Mouse (Mus musculus): ENCODE results near the gene Gm49325.

Gm49325 gene

DNA sequence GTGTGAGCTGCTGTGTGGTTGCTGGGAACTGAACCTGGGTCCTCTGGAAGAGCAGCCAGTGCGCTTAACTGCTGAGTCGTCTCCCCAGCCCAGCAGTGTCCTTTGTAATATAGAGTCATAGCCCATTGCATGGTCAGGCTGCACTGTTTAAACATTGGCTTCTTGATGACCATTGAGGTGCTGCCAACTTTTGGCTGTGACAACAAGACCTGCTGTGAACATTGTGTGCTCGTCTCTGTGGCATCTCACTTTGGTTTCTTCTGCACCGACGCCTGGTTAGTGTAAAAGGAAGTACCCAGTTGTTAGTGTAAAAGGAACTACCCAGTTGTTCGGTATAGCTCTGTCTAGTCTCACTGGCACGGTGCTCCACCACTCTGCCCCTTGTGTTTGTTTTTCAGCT is 20.6 kb downstream of the Gm49325 start:
- DNase-seq (ENCODE audit: low spot score), result no peak

DNA sequence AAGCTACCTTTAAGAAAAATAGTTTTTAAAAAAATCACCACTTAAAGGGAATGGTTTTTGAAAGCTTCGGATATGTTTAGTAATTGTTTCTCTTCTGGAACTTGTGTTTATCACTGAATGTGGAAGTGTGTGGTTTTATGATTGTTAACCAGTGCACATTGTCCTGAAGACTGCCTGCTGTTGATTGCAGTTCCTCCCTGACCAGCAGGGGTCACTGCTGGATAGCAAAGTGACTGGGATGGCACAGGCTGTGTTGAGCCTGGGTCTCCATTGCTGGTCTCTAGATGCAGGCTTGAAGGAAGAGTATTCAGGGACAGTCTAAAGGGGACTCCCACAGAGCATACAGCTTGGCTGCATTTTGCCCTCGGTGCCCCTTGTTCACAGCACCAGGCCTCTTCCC is 21.5 kb downstream of the Gm49325 start:
- DNase-seq (ENCODE audit: low spot score), result no peak

- DNase-seq (ENCODE audit: low spot score), result no peak
Measured at GRCm38 (mm10) chr10:77629163-77629562, 23.2 kb downstream of the Gm49325 start.

GRCm38 (mm10) chr10:77629970-77630369 is 24.0 kb downstream of the Gm49325 start:
- DNase-seq (ENCODE audit: low spot score), result no peak

DNA sequence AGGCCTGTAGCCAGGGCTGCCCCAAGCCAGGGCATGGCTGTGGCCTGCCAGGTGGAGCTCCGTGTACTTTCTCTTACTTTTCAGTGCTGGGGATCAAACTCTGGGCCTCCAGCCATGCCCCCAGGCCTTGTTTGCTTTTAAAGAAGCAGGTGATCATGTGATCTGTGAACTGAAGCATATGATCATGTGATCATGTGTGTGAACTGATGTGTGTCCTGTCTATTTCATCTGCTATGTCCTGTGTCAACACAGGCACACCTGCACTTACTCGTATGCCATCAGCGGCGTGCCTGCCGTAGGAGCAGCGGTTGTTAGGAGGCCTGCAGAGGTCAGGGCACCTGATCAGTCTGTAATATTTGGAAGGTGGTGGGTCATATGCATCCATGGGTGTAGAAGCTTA is 28.0 kb downstream of the Gm49325 start:
- no peak for DNase-seq (ENCODE audit: low spot score)

- DNase-seq (ENCODE audit: low spot score), result no peak
Measured at GRCm38 (mm10) chr10:77634452-77635231, 28.6 kb downstream of the Gm49325 start.

DNA sequence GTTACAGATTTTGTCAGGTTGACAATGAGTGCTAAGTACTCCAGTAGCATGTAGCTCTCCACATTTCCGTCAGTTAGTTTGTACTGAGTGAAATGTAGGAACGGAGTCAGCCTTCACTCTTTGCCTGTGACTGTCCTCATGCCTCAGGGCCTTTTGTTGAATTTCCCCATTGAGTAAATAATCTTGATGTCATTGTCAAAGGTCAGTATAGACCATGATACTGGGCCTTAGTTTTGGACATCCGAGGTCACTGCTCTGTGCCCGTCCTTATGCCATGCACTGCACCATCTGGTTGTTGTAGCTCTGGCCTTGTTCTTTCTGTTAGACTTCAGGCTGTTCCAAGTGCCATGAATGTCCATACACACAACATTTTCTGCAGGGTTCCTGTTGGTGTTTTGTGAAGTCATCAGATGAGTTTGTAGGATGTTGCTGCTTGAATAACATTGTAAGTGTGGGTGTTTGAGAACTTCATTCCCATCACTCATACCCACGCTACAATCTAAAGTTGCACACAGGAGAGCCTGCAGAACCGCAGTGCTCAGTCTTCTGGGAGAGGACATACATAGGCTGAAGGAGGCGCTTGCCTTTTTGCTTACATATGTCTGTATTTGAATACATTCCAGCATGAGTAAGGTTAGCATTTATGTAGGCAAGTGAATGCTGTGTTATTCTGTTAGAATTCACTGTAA is 30.4 kb downstream of the Gm49325 start:
- DNase-seq (ENCODE audit: low spot score), result no peak

DNA sequence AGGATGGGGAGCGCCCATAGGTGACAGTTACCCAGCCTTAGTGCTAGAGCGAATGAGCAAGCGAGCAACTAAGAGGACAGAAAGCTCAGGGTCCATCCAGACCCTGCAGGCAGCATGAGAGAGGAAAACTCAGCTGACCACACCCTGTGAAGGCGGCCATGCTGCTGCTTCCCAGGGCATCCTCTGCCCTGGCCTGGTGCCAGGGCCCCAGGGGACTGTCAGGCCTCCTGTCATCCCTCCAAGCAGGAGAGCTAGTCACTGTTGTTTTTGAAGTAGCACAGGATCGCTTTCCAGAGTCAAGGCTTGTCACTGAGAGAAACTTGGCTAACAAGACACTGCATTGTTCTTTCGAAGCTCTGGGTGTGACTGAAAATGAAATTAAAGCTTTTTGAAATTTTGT is 33.0 kb downstream of the Gm49325 start:
- DNase-seq (ENCODE audit: low spot score), result no peak

- no peak for DNase-seq (ENCODE audit: low spot score)
Measured at GRCm38 (mm10) chr10:77643160-77643559, 37.2 kb downstream of the Gm49325 start.

GRCm38 (mm10) chr10:77645571-77645970 is 39.6 kb downstream of the Gm49325 start:
- DNase-seq (ENCODE audit: low spot score), result no peak

- no peak for DNase-seq (ENCODE audit: low spot score)
Measured at GRCm38 (mm10) chr10:77647461-77647860, 41.5 kb downstream of the Gm49325 start.

GRCm38 (mm10) chr10:77647901-77648300 is 41.9 kb downstream of the Gm49325 start:
- DNase-seq (ENCODE audit: low spot score), result no peak

DNA sequence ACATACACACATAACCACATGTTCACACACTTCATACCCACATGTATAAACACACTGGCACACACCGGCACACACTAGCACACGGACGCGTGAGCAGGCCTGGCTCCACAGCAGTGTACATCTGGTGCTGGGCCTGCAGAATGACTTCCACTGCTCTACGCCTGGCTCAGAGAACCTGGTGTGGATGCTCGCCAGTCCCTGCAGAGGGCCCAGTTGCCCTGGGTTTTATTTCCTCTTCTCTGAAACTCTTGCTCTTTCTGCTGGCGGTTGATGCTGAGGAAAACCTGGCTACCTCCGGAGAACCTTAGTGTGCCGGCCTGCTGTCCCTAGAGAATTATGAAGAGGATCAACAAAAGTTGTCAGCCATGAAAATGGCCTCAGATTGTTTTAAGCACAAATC is 46.0 kb downstream of the Gm49325 start:
- no peak for DNase-seq (ENCODE audit: low spot score)

- DNase-seq (ENCODE audit: low spot score), result no peak
Measured at GRCm38 (mm10) chr10:77658286-77658994, 52.4 kb downstream of the Gm49325 start.

GRCm38 (mm10) chr10:77663949-77664665 is 58.1 kb downstream of the Gm49325 start:
- DNase-seq (ENCODE audit: low spot score), result no peak

DNA sequence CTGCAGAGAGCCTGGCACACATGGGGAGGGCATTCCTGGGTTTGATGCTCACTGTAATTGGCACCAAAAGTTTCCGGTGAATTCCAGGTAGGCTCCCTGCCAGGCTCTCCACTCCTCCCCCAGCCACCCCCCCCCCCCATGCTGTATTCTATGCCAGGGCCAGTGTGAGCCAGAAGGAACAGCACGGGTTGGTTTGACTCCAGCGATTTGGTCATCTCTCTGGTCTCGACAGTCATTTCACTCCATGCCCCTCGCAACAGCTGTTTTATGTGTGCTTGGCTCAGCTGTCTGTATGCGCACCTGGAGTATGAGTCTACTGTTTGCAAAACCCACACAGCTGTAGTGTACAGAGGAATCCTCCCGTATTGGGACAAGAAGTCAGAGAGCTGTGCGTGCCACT is 60.3 kb downstream of the Gm49325 start:
- DNase-seq (ENCODE audit: low spot score), result no peak

DNA sequence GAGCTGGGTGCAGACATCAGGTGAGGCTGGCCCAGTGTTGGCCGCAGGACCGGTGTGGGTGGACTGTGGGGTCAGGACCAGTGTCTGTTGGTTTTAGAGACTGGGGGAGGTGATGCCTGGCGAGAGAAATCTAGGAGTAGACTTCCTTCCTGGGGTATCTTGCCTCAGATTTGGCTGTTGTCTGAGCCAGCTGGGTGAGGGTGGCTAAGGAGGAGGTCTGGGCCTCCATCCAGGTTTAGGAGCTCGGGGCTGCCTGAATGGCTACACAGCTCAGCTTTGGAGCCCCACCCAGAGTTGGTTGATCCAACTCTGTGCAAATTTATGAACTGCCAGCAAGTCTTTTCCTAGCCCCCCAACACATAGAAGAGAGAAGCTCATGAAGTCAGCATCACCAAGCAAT is 61.4 kb downstream of the Gm49325 start:
- no peak for DNase-seq (ENCODE audit: low spot score)

GRCm38 (mm10) chr10:77670710-77671109 is 64.7 kb downstream of the Gm49325 start:
- DNase-seq (ENCODE audit: low spot score), result no peak

- DNase-seq (ENCODE audit: low spot score), result no peak
Measured at GRCm38 (mm10) chr10:77671519-77671918, 65.5 kb downstream of the Gm49325 start.

DNA sequence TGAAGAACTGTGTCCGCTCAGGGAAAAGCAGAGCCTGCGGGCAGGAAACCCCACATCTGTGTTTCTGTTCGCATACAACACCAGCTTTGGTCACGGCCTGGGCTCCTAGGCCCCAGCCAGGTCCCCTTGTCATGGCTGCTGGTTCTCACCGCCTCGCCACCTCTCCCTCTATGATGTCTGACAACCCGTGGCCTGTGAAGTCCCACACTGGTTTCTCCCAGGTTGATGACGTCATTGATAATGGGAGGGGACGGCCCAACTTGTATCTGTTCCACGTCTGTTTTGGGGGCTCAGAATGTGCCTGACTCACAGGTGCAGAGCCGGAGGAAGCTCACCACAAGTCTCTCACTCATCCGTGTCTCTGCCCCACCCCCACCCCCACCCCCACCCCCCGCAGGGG is 67.8 kb downstream of the Gm49325 start:
- no peak for DNase-seq (ENCODE audit: low spot score)

DNA sequence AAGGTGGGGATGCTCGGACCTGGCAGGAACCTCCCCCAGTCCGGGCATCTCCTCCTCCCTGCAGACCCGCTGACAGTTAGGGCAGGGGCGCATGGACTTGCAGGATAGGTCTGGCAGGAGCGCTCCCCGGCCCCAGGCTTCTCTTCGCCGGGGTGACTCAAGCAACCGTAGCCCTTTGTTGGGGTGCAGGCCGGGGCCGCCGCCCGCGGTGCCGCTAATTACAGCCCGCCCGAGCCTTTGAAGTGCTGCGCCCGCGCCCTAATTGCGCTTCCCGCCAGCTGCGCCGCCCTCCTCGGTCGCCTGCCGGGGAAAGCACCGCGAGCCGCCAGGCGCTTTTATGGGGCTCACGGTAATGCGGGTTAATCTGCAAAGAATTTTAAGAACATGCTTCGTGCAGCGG is 71.6 kb downstream of the Gm49325 start:
- DNase-seq (ENCODE audit: low spot score), result no peak

- no peak for DNase-seq (ENCODE audit: low spot score)
Measured at GRCm38 (mm10) chr10:77682994-77683393, 77.0 kb downstream of the Gm49325 start.

All from urinary bladder, postnatal 10 days (tissue).